Comparison of ENCODE assay signal across 8 mouse cellular contexts in genomic region chr19:45560153-45560890, GRCm38 (mm10). TPM values are rescaled to one million over a fixed set of nuclear protein-coding genes. Genes with fewer than 3 reads are reported as not detected.
DNase-seq lines count a peak whose midpoint lies in the region; ATAC-seq lines count a peak whose summit lies in the region.

Gene Poll, minus strand, starts transcription at chr19:45560531.
Gene Gm17018, plus strand, starts transcription at chr19:45560615.

- under 1% methylated on average over 34 of the region's 35 CpGs for WGBS in hindbrain, embryonic 11.5 days

- H3K9me3 ChIP-seq in hindbrain, embryonic 11.5 days (ENCODE audit: control insufficient read depth, low read length) = no peaks in the 10 kb centered on the region

- H3K4me2 ChIP-seq in hindbrain, embryonic 11.5 days (replicated peaks; ENCODE audit: low read depth, low read length) = peak within 1 kb of the TSS; percentile 94

- H3K36me3 ChIP-seq in hindbrain, embryonic 11.5 days (ENCODE audit: control insufficient read depth, insufficient read depth, low read length) = no peaks in the 10 kb centered on the region

- peak; percentile 74 for ATAC-seq in hindbrain, embryonic 11.5 days (ENCODE audit: low FRiP score)

- H3K4me1 ChIP-seq in hindbrain, embryonic 11.5 days (replicated peaks; ENCODE audit: control insufficient read depth, insufficient read depth, low read length) = no peaks in the 10 kb centered on the region

- peak within 1 kb of the TSS; percentile 63 for H3K4me3 ChIP-seq in hindbrain, embryonic 11.5 days (ENCODE audit: low read depth, low read length)

- peak within 1 kb of the TSS; percentile 80 for H3K9ac ChIP-seq in hindbrain, embryonic 11.5 days (ENCODE audit: low read depth, low read length)

- H3K27ac ChIP-seq in hindbrain, embryonic 11.5 days (ENCODE audit: low read depth, low read length) = peak within 1 kb of the TSS; percentile 37

- no peaks in the 10 kb centered on the region for H3K27me3 ChIP-seq in hindbrain, embryonic 11.5 days (ENCODE audit: control insufficient read depth, insufficient read depth, low read length)

- DNase-seq in Muller cell, postnatal 12 days (ENCODE audit: inconsistent ontology term) = peak; percentile 81
- peak; percentile 85 for DNase-seq in cerebellum, adult 9-11 months
- DNase-seq in frontal cortex, adult 2 months (ENCODE audit: extremely low spot score in 1 of 2, low spot score in 1 of 2) = peak; percentile 66 to 86
- peak; percentile 87 for DNase-seq in hindbrain, embryonic 11.5 days (ENCODE audit: low spot score)
- DNase-seq in layer of hippocampus, postnatal 25 days (ENCODE audit: extremely low spot score in 1 of 2, low spot score in 1 of 2) = peak; percentile 66 to 76
- DNase-seq in lung, postnatal 14 days = peak; percentile 85
- peak; percentile 82 for DNase-seq in ovary, postnatal 36 days (ENCODE audit: low spot score)
- peak; percentile 78 for DNase-seq in thymus, postnatal 25 days

RNA-seq across cellular contexts. Expression of gene Poll, which starts in this region (rescaled TPM):
- polyA plus RNA-seq in frontal cortex, adult 2 months (2012; rRNA removed) = 8.9 and 10.7 TPM in 2 replicates
- 14.1 and 16.4 TPM in 2 replicates for polyA plus RNA-seq in hindbrain, embryonic 11.5 days (2014; fragmentation: Nextera tagmentation; extraction: Ambion mirVana)
- 1 to 10 TPM; 8.3 to 9.4 TPM for total RNA-seq in layer of hippocampus, postnatal 25 days (2021)

RNA-seq across cellular contexts. Expression of gene Gm17018, which starts in this region (rescaled TPM):
- polyA plus RNA-seq in frontal cortex, adult 2 months (2012; rRNA removed) = 51.8 and 52.6 TPM in 2 replicates
- 62.7 and 63.4 TPM in 2 replicates for polyA plus RNA-seq in hindbrain, embryonic 11.5 days (2014; fragmentation: Nextera tagmentation; extraction: Ambion mirVana)
- 10 to 100 TPM; 58.9 to 62.1 TPM for total RNA-seq in layer of hippocampus, postnatal 25 days (2021)

Comparison
In these comparisons a context has a peak if more than half of its experiments do, and no peak if none do; other contexts are left out.
1. Peak in every context shown above with its lines: DNase-seq, ATAC-seq, H3K4me3 ChIP-seq and H3K27ac ChIP-seq.